Mouse (Mus musculus): ENCODE data around the gene Atp6v1c2. TPM values are rescaled to one million over a fixed set of nuclear protein-coding genes. Genes with fewer than 3 reads are reported as not detected.

Atp6v1c2 gene
- total and polyA plus RNA-seq, 2 experiments from 2014 or later, result 0.52 to 1.1 TPM

- no peaks in the 10 kb centered on the region for H3K27me3 ChIP-seq (ENCODE audit: insufficient read depth, low read length)
- H3K27ac ChIP-seq, result no peak overlapping the region
- DNase-seq (ENCODE audit: low spot score) (no peak), ATAC-seq (no peak)
- H3K36me3 ChIP-seq (ENCODE audit: insufficient read depth, low read length), result peaks cover 40% of the 10 kb centered on the region
- no peak overlapping the region for H3K4me2 ChIP-seq (ENCODE audit: low read depth, low read length)
- H3K9ac ChIP-seq (replicated peaks; ENCODE audit: low read length), result no peak overlapping the region
- no peaks in the 10 kb centered on the region for H3K4me1 ChIP-seq (ENCODE audit: insufficient read depth, low read length)
- 94% methylated on average over 7 of the region's 7 CpGs for WGBS
- no peak overlapping the region for H3K4me3 ChIP-seq (ENCODE audit: low read length)
- TF ChIP-seq CTCF (IDR thresholded peaks at IDR 0.05; ENCODE audit: low read depth), result no peak
- no peaks in the 10 kb centered on the region for H3K9me3 ChIP-seq (ENCODE audit: low read length)
Observed at GRCm38 (mm10) chr12:17369551-17370325, 40.6 kb upstream of the Atp6v1c2 start.

- WGBS, result 97% methylated on average over 3 of the region's 3 CpGs
- Histone ChIP-seq H3K27ac (no peak overlapping the region), H3K4me3 (ENCODE audit: low read length) (no peak overlapping the region), H3K36me3 (ENCODE audit: insufficient read depth, low read length) (peaks cover 39% of the 10 kb centered on the region), H3K9ac (replicated peaks; ENCODE audit: low read length) (no peak overlapping the region), H3K4me1 (ENCODE audit: insufficient read depth, low read length) (no peaks in the 10 kb centered on the region), H3K27me3 (ENCODE audit: insufficient read depth, low read length) (no peaks in the 10 kb centered on the region), H3K4me2 (ENCODE audit: low read depth, low read length) (no peak overlapping the region), H3K9me3 (ENCODE audit: low read length) (no peaks in the 10 kb centered on the region)
- ATAC-seq (no peak), DNase-seq (ENCODE audit: low spot score) (no peak)
- TF ChIP-seq CTCF (IDR thresholded peaks at IDR 0.05; ENCODE audit: low read depth), result no peak
Observed at GRCm38 (mm10) chr12:17369111-17369510, 40.0 kb upstream of the Atp6v1c2 start.

GRCm38 (mm10) chr12:17366981-17367380, 37.8 kb upstream of the Atp6v1c2 start:
- H3K4me2 ChIP-seq (ENCODE audit: low read depth, low read length), result no peak overlapping the region
- H3K4me1 ChIP-seq (ENCODE audit: insufficient read depth, low read length), result no peaks in the 10 kb centered on the region
- H3K4me3 ChIP-seq (ENCODE audit: low read length), result no peak overlapping the region
- H3K9me3 ChIP-seq (ENCODE audit: low read length), result no peaks in the 10 kb centered on the region
- H3K27me3 ChIP-seq (ENCODE audit: insufficient read depth, low read length), result no peaks in the 10 kb centered on the region
- ATAC-seq, result peak; percentile 93
- 62% methylated on average over 5 of the region's 5 CpGs for WGBS
- no peak overlapping the region for H3K27ac ChIP-seq
- peak; percentile 84 for TF ChIP-seq CTCF (IDR thresholded peaks at IDR 0.05; ENCODE audit: low read depth)
- H3K9ac ChIP-seq (replicated peaks; ENCODE audit: low read length), result no peak overlapping the region
- peak; percentile 59 for DNase-seq (ENCODE audit: low spot score)
- H3K36me3 ChIP-seq (ENCODE audit: insufficient read depth, low read length), result peaks cover 43% of the 10 kb centered on the region

GRCm38 (mm10) chr12:17362316-17362715, 33.2 kb upstream of the Atp6v1c2 start:
- Histone ChIP-seq H3K9ac (replicated peaks; ENCODE audit: low read length) (no peak overlapping the region), H3K9me3 (ENCODE audit: low read length) (no peaks in the 10 kb centered on the region), H3K27ac (no peak overlapping the region), H3K4me1 (ENCODE audit: insufficient read depth, low read length) (no peaks in the 10 kb centered on the region), H3K4me3 (ENCODE audit: low read length) (no peak overlapping the region), H3K36me3 (ENCODE audit: insufficient read depth, low read length) (peaks cover 53% of the 10 kb centered on the region), H3K4me2 (ENCODE audit: low read depth, low read length) (no peak overlapping the region), H3K27me3 (ENCODE audit: insufficient read depth, low read length) (no peaks in the 10 kb centered on the region)
- ATAC-seq (no peak), DNase-seq (ENCODE audit: low spot score) (no peak)
- no peak for TF ChIP-seq CTCF (IDR thresholded peaks at IDR 0.05; ENCODE audit: low read depth)
- WGBS, result 94% methylated on average over 5 of the region's 5 CpGs

- Histone ChIP-seq H3K27ac (no peak overlapping the region), H3K4me1 (ENCODE audit: insufficient read depth, low read length) (no peaks in the 10 kb centered on the region), H3K4me2 (ENCODE audit: low read depth, low read length) (no peak overlapping the region), H3K9me3 (ENCODE audit: low read length) (no peaks in the 10 kb centered on the region), H3K4me3 (ENCODE audit: low read length) (no peak overlapping the region), H3K27me3 (ENCODE audit: insufficient read depth, low read length) (no peaks in the 10 kb centered on the region), H3K36me3 (ENCODE audit: insufficient read depth, low read length) (peaks cover 54% of the 10 kb centered on the region), H3K9ac (replicated peaks; ENCODE audit: low read length) (no peak overlapping the region)
- TF ChIP-seq CTCF (IDR thresholded peaks at IDR 0.05; ENCODE audit: low read depth), result no peak
- ATAC-seq (no peak), DNase-seq (ENCODE audit: low spot score) (no peak)
- WGBS, result 14% methylated on average over 4 of the region's 4 CpGs
Observed at GRCm38 (mm10) chr12:17360650-17361049, 31.5 kb upstream of the Atp6v1c2 start.

GRCm38 (mm10) chr12:17360104-17360503, 30.9 kb upstream of the Atp6v1c2 start:
- no peaks in the 10 kb centered on the region for H3K27me3 ChIP-seq (ENCODE audit: insufficient read depth, low read length)
- no peaks in the 10 kb centered on the region for H3K4me1 ChIP-seq (ENCODE audit: insufficient read depth, low read length)
- ATAC-seq (peak; percentile 38; the same call in 1 of the 2 replicates), DNase-seq (ENCODE audit: low spot score) (no peak)
- no peak overlapping the region for H3K9ac ChIP-seq (replicated peaks; ENCODE audit: low read length)
- H3K27ac ChIP-seq, result peak overlapping the region; percentile 16; the same call in 1 of the 2 replicates
- H3K9me3 ChIP-seq (ENCODE audit: low read length), result no peaks in the 10 kb centered on the region
- H3K4me2 ChIP-seq (ENCODE audit: low read depth, low read length), result no peak overlapping the region
- WGBS, result 48% methylated on average over 9 of the region's 9 CpGs
- H3K4me3 ChIP-seq (ENCODE audit: low read length), result no peak overlapping the region
- H3K36me3 ChIP-seq (ENCODE audit: insufficient read depth, low read length), result peaks cover 55% of the 10 kb centered on the region
- no peak for TF ChIP-seq CTCF (IDR thresholded peaks at IDR 0.05; ENCODE audit: low read depth)

- H3K9ac ChIP-seq (replicated peaks; ENCODE audit: low read length), result no peak overlapping the region
- no peaks in the 10 kb centered on the region for H3K27me3 ChIP-seq (ENCODE audit: insufficient read depth, low read length)
- peaks cover 59% of the 10 kb centered on the region for H3K36me3 ChIP-seq (ENCODE audit: insufficient read depth, low read length)
- no peak overlapping the region for H3K4me2 ChIP-seq (ENCODE audit: low read depth, low read length)
- no peaks in the 10 kb centered on the region for H3K4me1 ChIP-seq (ENCODE audit: insufficient read depth, low read length)
- ATAC-seq (no peak), DNase-seq (ENCODE audit: low spot score) (peak; percentile 47)
- no peak overlapping the region for H3K27ac ChIP-seq
- 88% methylated on average over 9 of the region's 9 CpGs for WGBS
- H3K9me3 ChIP-seq (ENCODE audit: low read length), result no peaks in the 10 kb centered on the region
- H3K4me3 ChIP-seq (ENCODE audit: low read length), result no peak overlapping the region
- peak; percentile 42; the same call in 1 of the 2 replicates for TF ChIP-seq CTCF (IDR thresholded peaks at IDR 0.05; ENCODE audit: low read depth)
Observed at GRCm38 (mm10) chr12:17358981-17359380, 29.8 kb upstream of the Atp6v1c2 start.

Data from hindbrain, postnatal 0 days (tissue).